Mouse (Mus musculus) fibroblast of lung, adult 2 months (primary cell): Measurements from ENCODE around the gene Kcnq1.

Experiments used
- DNase-seq: peaks from one replicate; pipeline ENCODE4 v3.0.0-alpha.2; 2011; ENCODE audit warnings: low read depth

Kcnq1 gene

DNA sequence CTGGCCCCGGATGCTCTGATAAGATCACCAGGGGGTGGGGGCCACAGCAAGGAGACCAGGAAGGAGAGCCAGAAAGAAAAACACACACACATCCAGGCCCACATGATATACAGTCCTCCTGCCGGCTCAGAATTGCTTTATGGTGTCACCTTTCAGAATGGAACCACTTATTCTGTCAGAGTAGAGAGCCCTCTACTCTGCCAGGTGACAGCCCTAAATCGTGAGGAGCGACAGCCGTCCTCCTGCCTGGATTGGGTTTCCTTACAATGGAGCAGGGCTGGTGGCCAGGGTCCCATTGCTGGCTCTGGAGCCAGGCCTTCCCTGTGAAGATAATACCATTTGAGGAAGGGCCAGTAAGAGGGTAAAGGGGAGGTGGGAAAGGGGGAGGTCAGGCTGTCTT lies 212.3 kb downstream of the Kcnq1 start:
- DNase-seq = no peak

DNA sequence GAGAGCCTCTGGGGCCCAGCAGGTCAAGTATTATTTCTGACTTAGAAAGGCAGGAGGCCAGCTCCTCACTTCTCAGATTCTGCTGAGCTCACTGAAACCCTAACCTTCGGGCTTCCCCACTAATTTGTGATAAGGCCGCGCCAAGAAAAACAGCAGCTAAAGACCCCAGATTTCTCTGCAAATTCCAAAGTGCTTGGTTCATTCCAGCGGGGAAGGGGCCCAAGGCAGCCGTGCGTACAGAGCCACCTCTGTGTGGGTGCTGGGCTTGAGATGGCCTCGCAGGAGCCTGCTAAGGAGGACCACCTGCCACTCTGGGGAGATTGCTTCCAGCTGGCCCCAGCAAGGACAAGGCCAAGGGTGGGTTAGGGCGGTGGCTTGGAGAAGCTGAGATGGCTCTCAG lies 214.2 kb downstream of the Kcnq1 start:
- no peak for DNase-seq

DNA sequence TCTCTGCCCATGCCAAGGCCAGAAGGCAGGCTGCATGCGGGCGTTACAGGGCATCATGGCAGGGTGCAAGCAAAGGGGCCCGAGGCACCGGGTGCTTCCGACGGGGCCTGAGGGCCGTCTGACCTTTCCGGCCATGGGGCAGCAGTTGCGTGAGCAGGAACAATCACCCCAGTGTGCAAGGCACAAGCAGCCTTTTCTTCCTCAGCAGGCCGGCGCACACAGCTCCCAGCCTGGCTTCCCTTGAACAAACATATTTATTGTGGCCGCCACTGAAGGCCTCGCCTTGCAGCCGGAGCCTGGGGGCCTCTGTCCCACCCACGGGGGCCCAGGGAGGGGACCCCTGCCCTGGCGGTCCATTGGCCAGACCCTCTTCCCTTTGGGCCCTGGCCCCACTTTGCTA lies 218.9 kb downstream of the Kcnq1 start:
- no peak for DNase-seq

DNA sequence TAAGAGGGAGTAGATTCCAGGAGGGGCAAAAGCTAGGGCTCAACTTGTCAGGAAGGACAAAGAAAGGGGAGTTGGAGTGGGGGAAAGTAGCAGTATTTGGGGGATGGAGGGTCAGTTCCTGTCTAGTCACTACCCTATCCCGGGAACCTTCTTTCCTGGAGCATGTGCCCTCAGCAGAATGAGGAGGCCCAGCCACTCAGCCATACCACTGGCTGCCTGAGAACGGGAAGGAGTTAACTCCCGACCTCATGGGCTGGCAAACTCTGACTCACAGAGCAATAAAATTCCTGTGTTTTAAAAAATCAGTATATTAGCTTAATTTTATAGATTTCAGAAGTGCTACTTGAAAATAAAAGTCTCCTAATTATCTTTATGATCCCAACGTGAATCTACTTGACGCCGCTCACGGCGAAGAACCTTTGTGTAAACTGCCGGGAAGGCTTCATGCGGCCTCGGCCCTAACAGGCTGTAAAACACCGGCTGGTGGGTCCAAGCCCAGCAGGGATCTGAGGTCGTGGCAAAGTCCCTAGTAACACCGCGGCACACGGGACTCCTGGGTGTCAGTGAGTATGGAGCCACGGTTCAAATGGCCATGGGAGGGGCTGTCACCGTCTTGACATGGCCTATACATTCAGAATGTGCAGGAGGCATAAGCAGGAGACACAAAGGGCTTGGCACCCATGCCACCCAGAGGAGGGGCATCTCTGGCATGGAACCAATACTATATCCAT lies 222.2 kb downstream of the Kcnq1 start:
- no peak for DNase-seq

DNA sequence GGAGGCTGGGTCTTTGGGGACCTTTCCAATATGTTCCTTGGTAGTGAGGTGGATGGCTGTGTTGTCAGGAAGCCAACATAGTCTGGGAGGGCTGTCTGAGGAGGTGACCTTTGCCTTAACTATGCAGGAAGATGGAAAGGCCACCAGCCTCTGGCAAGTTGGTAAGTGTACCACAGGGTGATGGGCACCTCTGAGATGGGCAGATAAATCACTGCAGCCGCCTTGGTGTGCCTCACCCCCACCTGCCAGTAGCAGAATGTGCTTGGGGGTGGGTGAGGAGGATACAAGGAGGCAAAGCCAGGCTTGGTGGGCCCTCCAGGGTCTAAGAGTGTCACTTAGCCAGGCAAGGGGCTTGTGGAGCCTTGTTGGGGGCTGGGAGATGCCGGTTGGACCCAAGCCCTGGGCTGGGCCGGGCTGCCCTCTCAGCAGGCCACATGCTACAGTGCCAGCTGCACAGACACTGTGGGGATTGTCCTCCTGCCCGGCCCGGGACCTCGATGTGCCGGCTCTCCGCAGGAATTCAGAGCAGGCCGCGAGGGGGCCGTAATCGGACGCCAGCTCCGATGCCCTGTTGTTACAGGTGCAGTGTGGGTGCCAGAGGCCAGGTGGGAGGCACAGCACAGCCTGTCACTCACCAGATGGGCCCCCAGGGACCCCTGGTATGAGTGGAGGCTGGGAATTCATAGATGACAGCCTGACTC lies 223.1 kb downstream of the Kcnq1 start:
- no peak for DNase-seq

DNA sequence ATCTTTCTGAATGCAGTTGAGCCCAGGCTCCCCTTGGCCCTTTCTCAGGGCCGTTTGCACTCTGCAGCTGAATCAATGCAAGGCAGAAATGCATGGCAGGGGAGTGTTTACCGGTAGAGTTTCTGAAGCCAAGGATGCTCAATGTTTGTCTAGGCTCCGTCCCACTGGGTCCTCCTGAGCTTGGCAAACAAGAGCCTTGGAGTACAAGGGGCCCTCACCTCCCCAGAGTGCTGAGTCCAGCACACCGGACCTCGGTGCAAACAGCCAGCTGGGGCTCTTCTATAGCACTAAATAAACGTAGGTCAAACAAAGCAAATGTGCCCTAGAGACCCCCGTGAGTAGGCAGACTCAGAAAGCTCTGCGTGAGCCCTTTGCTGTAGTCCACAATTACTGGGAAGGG lies 226.9 kb downstream of the Kcnq1 start:
- DNase-seq = no peak

DNA sequence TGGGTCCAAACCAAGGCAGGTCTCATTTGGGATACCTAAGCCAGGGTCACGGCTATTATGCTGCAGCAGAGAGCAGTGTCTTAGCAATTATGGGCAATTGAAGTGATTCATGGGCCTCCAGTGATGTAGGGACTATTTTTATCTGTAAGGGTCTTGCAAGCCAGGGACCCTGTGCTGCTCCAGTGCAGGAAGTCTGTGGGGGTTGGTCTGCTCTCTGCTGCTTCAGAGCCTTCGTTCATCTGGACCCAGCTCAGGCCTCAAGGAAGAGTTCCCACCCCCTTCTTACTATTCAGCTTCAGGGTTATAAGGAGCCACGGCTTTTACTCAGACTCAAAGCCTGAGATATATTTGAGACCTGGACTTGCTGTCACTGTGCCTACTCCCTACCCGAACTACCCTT lies 227.4 kb downstream of the Kcnq1 start:
- no peak for DNase-seq

DNA sequence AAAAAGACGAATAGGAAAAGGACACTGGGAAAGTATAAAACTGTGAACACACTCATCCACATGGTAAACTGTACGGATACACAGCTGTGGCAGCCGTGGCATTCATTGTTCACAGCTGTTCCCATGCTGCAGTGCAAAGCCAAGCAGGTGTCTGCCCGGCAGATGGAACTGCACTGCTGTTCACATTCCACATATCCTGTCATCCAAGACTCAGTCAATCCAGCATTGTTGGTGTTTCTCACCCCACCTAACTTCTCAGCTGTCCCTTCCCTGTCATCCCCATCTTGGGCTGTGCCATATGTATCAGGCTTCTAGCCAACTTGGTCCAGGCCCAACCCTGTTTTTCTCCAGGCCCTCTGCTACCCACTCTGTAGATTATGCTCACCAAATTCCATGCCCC lies 232.5 kb downstream of the Kcnq1 start:
- DNase-seq = no peak

DNA sequence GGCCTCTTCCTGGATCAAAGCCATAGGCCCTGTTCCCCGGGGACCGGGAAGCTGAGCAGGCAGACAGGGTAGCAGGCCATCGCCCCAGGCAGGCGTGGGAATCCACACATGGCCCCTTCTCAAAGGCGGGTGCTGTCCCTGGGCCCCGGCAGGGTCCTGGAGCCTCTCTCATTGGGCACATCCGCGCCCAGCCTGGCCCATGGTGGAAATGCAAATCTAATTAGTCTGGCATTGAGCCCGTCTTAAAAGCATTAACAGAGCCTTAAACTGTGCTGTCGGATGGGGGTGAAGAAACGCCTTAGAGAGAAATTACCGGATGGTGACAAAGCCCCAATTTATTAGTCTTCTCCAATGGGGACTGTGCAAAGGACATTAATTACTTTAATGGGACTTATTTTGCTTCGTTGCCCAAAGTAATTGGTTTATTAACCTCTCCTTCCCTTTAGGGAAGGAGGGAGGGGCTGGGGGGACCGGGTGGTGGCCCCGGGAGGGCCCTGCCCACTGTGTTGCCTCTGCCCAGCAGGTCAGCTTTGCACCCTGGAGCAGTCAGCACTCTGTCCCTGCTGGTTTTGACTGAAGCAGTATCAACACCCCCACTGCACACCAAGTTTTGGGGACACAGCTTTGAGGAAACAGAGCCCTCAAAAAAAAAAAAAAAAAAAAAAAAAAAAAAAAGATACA lies 234.6 kb downstream of the Kcnq1 start:
- no peak for DNase-seq

DNA sequence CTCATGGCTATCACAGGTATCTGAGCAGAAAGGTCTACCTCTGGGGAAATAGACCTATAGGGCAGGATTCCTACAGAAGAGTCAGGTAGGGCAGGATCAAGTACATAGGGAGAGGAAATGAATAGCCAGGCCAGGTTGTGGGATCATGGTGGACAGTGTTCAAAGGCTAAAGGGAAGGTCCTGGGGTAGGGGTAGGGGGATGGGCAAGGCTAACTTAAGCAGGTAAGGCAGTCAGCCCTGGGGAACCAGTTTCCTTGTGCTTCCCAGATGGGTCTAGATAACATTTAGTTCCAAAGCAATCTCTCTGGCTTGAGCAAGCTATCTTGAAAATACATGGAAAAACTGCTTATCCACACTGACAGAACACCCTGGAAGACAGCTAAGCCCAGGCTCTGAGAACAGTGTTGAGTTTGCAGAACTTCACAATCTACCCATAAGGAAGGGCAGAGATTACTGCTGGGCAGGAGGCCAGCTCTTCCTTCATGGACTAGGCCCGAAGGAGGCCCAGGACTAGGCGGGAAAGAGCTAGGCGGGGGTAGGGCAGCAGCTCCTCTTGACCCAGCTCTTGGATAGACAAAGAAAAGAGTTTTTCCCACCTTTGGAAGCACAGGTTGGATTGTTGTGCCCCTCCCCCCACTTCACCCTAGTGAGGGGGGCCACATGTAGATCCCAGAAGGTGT lies 235.3 kb downstream of the Kcnq1 start:
- no peak for DNase-seq

DNA sequence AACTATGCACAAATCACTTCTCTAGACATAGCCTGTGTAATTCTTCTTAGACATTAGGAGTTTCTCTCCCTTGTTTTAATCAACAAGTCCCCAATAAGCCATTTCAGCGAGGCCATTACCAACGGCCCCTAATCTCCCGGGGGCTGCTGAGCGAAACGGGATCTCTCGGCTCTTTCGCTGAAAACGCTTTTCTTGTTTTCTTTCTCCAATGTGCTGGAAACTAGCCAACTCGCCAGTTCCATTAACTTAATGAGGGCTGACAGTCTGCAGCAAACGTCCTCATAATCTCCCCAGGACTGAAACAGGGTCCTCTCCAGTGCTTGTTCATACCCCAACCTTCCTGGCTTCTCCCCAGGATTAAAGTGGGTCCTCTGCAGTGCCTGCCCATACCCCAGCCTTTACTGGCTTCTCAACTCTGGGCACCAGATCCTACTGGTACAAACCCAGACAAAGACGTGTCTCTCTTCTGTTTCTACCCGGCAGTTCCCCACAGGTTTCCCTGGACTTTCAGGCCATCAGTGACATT lies 237.7 kb downstream of the Kcnq1 start:
- DNase-seq = no peak

DNA sequence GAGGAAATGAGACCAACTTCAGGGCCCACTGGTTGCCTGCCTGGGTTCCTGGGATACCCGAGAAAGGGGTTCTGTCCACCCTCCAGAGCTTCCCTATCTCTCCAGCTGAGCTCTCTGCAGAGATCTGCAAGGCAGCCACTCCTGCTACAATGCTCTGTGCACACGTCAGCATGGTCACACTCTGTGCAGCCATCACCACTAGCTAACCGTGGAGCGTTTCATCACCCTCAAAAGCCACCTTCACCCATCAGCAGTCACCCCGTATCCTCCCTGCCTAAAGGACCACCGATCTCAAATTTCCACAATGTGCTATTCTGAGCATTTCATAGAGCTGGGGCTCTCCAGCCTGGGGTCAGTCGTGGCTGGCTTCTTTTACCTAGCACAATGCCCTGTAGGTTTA lies 243.1 kb downstream of the Kcnq1 start:
- DNase-seq = no peak

DNA sequence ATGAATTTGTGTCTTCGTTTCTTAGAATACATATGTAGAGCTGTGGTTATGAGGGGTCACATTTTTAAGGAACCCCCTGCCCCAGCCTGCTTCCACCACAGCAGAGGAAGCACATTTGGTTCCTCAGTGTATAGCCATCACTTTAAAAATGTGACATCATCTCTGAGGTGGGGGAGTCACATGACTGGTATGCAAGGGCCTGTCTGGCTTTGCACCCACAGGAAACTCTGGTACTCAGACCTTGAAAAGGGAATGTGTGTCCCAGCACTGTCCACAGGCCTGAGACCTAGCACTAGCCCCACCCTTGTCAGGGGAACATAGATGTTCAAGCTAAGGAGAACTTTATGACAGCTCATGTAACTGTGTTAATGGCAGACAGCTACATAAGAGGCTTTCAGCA lies 243.7 kb downstream of the Kcnq1 start:
- DNase-seq = no peak

DNA sequence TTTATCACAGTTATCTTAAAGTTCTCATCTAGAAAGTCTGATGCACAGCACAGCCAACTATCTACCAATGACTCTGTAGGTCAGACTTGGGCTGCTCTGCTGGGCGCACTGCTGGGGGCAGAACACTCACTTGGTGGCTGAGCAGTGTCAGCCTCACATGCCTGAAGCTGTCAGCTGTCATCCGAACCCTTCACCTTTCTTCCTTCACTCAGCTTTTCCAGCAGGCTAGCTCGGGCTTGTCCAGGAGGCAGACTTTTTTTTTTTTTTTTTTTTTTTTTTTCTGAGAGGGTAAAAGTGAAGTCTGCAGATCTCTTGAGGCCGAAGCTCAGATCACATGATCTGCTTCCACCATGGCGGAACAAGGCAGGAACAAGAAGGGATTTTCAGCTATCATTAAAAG lies 249.7 kb downstream of the Kcnq1 start:
- no peak for DNase-seq

DNA sequence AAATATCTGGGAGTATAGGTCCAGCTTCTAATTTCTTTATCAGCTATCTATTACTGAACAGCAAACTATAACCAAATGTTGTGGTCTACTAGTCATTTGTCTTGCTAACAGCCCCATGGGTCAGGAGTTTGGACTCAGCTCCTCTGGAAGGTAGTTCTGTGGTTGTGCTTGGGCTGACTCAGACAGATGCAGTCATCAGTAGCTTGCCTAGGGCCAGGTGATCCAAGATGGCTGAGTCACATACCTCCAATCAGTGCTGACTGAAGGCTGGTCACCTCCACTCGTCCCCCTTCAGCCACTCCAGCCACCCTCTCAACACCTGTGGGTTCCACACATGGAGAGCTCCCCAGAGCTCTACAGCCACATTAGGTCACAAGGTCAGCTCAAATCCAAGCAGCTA lies 250.9 kb downstream of the Kcnq1 start:
- DNase-seq = peak; percentile 31

DNA sequence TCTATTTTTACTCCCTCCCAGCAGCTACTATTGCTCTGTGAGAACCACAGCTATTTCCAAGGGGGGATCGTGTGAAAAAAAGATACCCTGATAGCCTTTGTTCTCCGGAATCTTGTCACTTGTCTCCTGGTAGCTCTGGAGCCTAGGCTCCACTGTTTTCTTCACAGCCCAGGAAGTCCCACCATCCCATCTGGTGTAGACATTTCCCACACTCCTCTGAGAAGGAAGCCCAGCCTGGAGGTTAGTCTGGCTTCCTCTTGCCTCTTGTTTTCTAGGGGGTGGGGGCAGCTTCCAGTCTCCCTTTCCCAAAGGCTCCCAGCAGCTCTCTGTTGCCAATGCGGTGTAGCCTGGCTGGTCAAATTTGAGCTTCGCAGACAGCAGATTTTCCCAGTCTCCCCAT lies 251.7 kb downstream of the Kcnq1 start:
- DNase-seq = no peak

DNA sequence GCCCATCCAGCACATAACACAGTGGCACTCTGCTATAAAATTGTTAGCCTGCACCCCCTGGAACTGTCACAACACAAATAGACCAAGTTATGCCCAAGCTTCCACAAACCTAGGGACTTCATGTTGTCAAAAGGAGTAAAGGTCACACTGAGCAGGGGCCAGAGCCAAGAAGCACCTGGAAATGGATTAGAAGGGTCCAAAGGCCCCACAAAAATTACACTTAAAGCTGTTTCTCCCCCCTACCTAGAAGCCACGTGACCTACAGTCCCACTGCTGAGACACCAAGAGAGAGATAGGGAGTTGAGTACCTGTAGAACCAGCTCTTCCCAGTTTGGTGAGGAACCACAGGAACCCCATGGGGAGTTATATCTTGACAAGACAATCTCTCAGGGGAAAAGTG lies 253.6 kb downstream of the Kcnq1 start:
- DNase-seq = no peak

DNA sequence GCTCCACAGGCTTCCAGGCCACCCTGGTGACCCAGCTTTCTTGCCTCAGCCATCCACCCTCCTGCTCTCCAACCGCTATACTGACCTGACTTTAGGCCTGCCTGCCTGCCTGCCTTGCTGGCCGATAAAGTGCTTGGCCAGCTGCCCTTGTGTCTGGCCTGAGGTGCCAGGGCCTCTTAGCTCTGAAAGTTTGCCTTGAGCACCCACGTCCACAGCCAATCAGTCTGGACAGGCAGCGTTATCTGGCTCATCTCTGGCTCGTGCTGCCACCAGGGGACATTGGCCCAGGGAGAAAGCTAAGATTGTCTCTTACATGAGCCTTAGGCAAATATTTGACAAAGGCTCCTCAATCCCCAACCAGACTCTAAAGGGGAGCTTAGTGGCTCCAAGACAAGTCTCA lies 254.6 kb downstream of the Kcnq1 start:
- no peak for DNase-seq

DNA sequence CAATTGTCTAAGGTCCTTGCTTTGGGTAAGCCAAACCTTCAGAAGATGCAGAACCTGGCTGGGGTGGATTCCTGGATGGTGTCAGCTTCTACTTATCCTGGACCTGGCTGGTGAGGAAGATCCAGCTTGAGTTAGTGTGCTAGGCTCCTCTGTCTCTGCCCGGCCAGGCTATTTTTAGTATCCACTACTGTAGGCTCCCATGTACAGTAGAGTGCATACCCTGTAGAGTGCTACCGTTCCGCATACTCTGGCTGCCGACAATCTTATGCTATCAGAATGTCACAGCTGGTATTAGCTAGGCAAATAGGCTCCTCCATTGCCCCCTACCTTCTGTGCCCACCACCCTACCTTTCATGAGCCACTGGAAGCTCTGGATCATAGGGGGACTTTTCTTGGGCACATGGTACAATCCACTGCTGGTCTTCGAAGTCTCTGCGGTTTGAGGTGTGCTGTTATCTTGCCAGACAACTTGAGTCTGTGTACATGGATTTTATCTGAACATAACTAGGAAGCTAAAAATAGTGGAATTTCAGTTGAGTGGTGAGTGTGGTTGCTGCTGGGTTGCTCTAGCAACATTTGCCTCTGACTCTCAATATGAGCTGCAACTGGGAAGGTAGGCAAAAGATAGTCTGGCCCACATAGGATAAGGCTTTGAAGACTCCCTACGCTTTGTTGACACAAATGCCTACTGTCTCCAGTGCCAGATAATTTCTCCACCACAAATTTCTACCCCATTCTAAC lies 258.1 kb downstream of the Kcnq1 start:
- no peak for DNase-seq

DNA sequence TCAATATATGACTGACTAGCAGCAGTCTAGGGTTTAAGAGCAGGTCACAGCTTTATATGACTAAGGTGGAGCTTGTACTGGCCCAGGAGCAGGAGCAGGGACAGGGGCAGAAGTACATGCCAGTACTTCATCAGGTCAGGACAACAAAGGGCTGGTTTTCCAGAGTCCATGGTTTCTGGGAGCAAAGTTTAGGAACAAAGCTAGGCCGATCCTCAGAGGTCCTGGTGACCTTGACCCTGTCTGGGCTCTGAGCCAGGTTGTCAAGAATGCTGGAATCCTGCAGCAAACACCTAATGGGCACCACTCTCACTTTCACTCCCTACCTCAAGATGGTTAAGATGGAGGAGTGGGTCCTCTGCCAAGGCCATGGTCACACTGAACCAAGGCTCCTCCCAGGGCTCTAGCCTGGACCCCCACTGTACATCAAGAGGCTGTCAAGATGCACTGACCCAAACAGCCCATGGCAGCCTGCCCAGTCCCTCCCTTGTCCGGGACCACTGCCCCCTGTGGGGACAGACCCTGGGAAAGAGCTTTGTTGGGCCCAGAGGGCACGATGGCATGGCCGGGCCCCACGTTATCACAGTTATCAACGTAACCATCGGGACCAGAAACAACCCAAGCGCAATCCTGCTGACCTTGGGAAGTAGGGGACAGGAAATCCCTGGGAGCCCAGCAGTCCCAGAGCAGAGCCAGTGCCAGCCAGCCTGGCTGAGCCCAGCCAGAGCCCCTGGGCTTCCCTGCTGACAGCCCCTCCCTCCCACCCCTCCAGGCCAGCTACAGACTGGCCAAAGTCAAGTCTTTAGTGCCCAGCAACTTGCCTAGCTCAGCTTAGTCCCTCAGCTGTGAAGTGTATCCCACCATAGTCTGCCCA lies 259.0 kb downstream of the Kcnq1 start:
- no peak for DNase-seq
